Mouse (Mus musculus) hindbrain, embryonic 12.5 days (tissue): ENCODE measurements around the gene Pakap. TPM values are rescaled to one million over a fixed set of nuclear protein-coding genes. Genes with fewer than 3 reads are reported as not detected.

Experiments
- ATAC-seq: fragments of 200-750 bp; cut with Nextera tagmentation; 2 replicates; pipeline ENCODE4 v1.8.0; 2017; ENCODE audit warnings: moderate TSS enrichment; ENCODE audit not compliant: low FRiP score
- H3K27ac ChIP-seq: fragments of 300-500 bp; sonication (generic); 2 replicates; pipeline ENCODE4 v1.5.1; 2016; ENCODE audit warnings: mild to moderate bottlenecking
- H3K27me3 ChIP-seq: fragments of 300-500 bp; sonication (generic); 2 replicates; pipeline ENCODE4 v1.6.1; 2016; ENCODE audit warnings: mild to moderate bottlenecking
- H3K36me3 ChIP-seq: fragments of 300-500 bp; sonication (generic); 2 replicates; pipeline ENCODE4 v1.6.1; 2016; ENCODE audit warnings: mild to moderate bottlenecking
- H3K4me1 ChIP-seq: fragments of 300-500 bp; sonication (generic); 2 replicates; pipeline ENCODE4 v1.6.1; 2016
- H3K4me2 ChIP-seq: fragments of 300-500 bp; sonication (generic); replicated peaks from 2 replicates; pipeline ENCODE4 v1.6.1; 2016; ENCODE audit warnings: mild to moderate bottlenecking
- H3K4me3 ChIP-seq: fragments of 300-500 bp; sonication (generic); 2 replicates; pipeline ENCODE4 v1.5.1; 2016; ENCODE audit warnings: mild to moderate bottlenecking
- H3K9ac ChIP-seq: fragments of 300-500 bp; sonication (generic); 2 replicates; pipeline ENCODE4 v1.6.1; 2016; ENCODE audit warnings: mild to moderate bottlenecking, moderate library complexity
- H3K9me3 ChIP-seq: fragments of 300-500 bp; sonication (generic); replicated peaks from 2 replicates; pipeline ENCODE4 v1.6.1; 2016; ENCODE audit warnings: mild to moderate bottlenecking
- WGBS: fragments of 180-500 bp; shearing (Covaris S2); methylation state at CpG from one replicate; pipeline ENCODE4 v1.1.7; 2016; 5-methylcytosine and 5-hydroxymethylcytosine counted together
- polyA plus RNA-seq: library from polyadenylated mRNA; unstranded; fragments of >200 nt; fragmentation: Nextera tagmentation; extraction: Ambion mirVana; gene quantifications from 2 replicates; pipeline ENCODE4 v1.2.1, GENCODE M21; 2016

Gene Pakap
- polyA plus RNA-seq, 1 experiment from 2014 or later, result 28.1 TPM

DNA sequence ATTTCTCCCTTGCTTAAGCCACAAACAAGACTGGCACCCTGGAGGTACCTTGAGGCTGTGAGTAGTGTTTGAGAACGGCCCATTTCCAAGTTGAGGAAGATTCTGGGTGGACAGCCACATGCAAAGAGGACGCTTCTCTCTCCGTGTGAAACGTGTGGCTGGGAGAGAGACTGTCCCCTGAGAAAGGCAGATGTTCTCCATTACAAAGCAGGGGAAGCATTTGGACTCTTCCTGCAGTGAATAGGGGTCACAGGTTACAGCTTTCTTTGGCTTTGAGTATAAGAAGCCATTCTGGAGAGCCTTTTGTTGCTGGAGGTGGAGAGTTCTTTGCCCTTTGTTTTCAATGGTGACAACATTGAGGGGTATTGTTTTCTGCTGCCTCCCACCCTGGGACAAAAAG is 197.8 kb downstream of the Pakap start:
- no peaks in the 10 kb centered on the region for H3K9me3 ChIP-seq
- H3K4me3 ChIP-seq, result no peak overlapping the region
- peaks cover 9% of the 10 kb centered on the region for H3K4me1 ChIP-seq
- no peaks in the 10 kb centered on the region for H3K27me3 ChIP-seq
- no peak overlapping the region for H3K4me2 ChIP-seq
- H3K36me3 ChIP-seq, result no peaks in the 10 kb centered on the region
- H3K9ac ChIP-seq, result no peak overlapping the region
- 4% methylated on average over 4 of the region's 4 CpGs for WGBS
- no peak for ATAC-seq
- no peak overlapping the region for H3K27ac ChIP-seq

DNA sequence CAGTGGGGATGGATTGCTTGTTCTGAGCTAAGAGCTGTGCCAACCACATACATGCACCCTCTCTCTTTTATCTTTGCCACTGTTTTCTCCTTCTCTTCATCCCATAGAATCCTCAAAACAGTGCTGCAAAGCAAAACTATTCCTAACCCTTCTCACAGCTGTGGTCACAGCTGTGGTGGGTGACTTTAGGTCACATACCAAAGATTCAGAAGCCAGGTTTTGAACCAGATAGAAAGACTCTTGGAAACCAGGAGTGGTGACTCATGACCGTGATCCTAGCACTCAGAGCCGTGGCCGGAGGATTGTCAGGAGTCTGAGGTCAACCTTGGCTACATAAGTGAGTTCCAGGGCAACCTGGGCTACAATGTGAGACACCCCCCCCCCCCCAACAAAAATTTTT is 201.0 kb downstream of the Pakap start:
- no peaks in the 10 kb centered on the region for H3K9me3 ChIP-seq
- no peak overlapping the region for H3K4me3 ChIP-seq
- no peak overlapping the region for H3K27ac ChIP-seq
- ATAC-seq, result no peak
- no peaks in the 10 kb centered on the region for H3K36me3 ChIP-seq
- 65% methylated on average over 3 of the region's 3 CpGs for WGBS
- no peaks in the 10 kb centered on the region for H3K27me3 ChIP-seq
- no peak overlapping the region for H3K4me2 ChIP-seq
- peaks cover 6% of the 10 kb centered on the region for H3K4me1 ChIP-seq
- H3K9ac ChIP-seq, result no peak overlapping the region

DNA sequence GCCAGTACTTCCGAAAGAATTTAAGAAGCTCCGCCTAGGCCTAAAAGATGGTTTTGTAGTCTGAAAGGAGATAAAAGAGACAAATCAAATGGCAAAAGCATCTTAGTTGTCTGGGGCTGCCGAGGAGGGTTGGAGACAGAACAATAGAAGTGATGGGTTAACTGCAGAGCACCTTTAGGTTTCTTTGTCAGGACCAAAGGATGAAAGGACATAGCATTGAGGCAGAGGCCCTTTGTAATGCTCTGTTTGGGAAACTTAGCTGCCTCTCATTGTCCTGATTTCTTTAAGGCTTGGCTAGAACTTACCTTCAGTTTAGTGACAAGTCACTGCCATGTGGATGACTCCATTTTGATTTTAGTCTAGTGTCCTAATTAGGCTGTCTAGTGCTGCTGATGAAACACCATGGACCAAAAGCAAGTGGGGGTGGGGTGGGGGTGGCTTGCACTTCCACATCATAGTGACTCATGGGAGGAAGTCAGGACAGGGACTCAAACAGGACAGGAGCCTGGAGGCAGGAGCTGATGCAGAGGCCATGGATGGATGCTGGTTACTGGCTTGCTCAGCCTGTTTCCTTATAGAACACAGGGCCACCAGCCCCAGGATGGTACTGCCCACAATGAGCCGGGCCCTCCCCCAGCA is 202.3 kb downstream of the Pakap start:
- Histone ChIP-seq H3K27me3 (no peaks in the 10 kb centered on the region), H3K27ac (no peak overlapping the region), H3K4me3 (no peak overlapping the region), H3K4me2 (no peak overlapping the region), H3K4me1 (peaks cover 6% of the 10 kb centered on the region), H3K9me3 (no peaks in the 10 kb centered on the region), H3K36me3 (no peaks in the 10 kb centered on the region), H3K9ac (no peak overlapping the region)
- ATAC-seq, result no peak
- 54% methylated on average over 4 of the region's 4 CpGs for WGBS

DNA sequence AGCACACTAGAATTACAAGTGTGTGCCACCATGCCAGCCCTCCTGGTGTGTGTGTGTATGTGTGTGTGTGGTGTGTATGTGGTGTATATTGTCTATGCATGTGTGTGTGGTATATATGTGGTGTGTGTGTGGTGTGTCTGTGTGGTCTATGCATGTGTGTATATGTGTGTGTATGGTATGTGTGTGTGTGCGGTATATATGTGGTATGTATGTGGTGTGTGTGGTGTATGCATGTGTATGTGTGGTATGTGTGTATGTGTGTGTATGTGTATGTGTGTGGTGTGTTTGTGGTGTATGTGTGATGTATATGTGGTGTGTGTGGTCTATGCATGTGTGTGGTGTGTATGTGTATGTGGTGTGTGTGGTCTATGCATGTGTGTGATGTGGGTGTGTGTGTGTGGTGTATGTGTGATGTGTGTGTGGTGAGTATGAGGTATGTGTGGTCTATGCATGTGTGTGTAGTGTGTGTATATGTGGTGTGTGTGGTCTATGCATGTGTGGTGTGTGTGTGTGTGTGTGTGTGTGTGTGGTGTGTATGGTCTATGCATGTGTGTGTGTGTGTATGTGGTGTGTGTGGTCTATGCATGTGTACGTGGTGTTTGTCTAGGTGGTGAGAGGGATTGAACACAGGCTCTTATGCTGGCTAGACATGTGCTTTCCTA is 203.7 kb downstream of the Pakap start:
- H3K9ac ChIP-seq, result peak overlapping the region; percentile 18; the same call in 1 of the 2 replicates
- H3K4me1 ChIP-seq, result no peaks in the 10 kb centered on the region
- WGBS, result 100% methylated on average over 2 of the region's 2 CpGs
- no peak overlapping the region for H3K4me2 ChIP-seq
- no peaks in the 10 kb centered on the region for H3K9me3 ChIP-seq
- ATAC-seq, result no peak
- no peak overlapping the region for H3K4me3 ChIP-seq
- no peak overlapping the region for H3K27ac ChIP-seq
- no peaks in the 10 kb centered on the region for H3K27me3 ChIP-seq
- H3K36me3 ChIP-seq, result no peaks in the 10 kb centered on the region

DNA sequence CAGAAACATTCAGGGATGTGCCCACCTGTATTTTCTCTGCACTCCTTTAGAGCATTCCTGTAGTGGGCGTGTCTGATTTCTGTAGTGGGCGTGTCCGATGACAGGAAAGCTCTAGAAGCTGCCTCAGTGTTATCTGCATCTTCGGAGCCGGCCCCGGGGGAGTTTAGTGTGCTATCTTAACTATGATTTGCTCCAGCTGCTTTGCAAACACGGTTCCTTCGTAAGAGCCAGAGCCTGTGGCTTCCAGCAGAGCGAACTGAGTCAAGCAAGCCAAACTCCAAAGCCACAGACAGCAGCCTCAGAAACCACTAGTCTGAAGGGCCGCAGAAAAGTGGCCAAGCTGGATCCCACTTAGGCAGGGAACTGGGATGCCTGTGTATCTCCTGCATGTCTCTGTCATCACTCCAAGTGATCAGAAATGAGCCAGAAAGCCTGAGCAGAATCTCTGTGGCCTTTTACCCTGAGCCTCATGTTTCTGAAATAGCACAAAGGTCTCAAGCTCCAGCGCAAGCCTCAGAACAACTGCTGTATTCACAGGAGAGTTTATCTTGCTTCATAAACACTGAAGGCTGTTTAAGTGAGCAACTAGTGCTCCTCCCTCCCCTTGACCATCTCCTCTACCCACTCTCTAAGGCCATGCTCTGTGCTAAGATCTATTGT is 205.0 kb downstream of the Pakap start:
- Histone ChIP-seq H3K36me3 (no peaks in the 10 kb centered on the region), H3K27ac (no peak overlapping the region), H3K9me3 (no peaks in the 10 kb centered on the region), H3K4me3 (no peak overlapping the region), H3K27me3 (no peaks in the 10 kb centered on the region), H3K9ac (no peak overlapping the region), H3K4me2 (no peak overlapping the region), H3K4me1 (no peaks in the 10 kb centered on the region)
- WGBS, result 59% methylated on average over 11 of the region's 11 CpGs
- no peak for ATAC-seq

DNA sequence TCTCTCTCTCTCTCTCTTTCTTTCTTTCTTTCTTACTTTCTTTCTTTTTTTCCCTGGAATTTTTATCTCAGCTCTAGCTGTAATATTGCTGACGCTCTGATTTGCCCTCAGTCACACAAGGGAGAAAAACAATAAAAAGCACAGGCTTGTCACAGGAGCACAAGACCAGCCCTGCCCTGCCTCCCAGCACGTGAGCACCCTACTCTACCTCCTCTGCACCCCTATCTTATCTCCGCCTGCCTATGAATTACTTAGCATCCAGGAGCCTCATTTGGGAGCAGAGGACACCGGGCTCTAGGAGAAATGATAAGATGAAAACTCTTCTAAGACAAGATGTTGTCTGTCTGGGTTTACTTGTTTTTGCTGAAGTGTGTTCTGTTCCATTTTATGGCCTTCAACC is 206.5 kb downstream of the Pakap start:
- H3K9ac ChIP-seq, result no peak overlapping the region
- no peak overlapping the region for H3K4me3 ChIP-seq
- H3K9me3 ChIP-seq, result no peaks in the 10 kb centered on the region
- no peak for ATAC-seq
- H3K27me3 ChIP-seq, result no peaks in the 10 kb centered on the region
- no peaks in the 10 kb centered on the region for H3K36me3 ChIP-seq
- H3K4me2 ChIP-seq, result no peak overlapping the region
- WGBS, result 67% methylated on average over 4 of the region's 4 CpGs
- H3K27ac ChIP-seq, result no peak overlapping the region
- no peaks in the 10 kb centered on the region for H3K4me1 ChIP-seq

DNA sequence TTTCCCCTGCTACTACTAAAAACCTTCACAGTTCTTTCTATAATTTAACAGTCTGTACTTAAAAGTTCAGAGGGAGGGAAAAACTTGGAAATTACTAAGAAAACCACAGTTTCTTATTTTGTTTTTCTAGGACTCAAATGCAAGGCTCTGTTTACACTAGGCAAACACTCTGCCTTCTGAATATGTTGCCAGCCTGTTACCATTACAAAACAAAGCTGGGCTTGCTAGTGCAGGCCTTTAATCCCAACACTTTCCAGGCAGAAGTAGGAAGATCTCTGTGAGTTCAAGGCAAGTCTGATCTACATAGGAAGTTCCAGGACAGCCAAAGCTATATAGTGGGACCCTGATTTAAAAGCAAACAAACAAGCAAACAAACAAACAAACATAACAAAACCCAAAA is 207.6 kb downstream of the Pakap start:
- no peak overlapping the region for H3K4me3 ChIP-seq
- H3K36me3 ChIP-seq, result no peaks in the 10 kb centered on the region
- ATAC-seq, result no peak
- peaks cover 3% of the 10 kb centered on the region; the same call in 1 of the 2 replicates for H3K4me1 ChIP-seq
- no peak overlapping the region for H3K27ac ChIP-seq
- no peaks in the 10 kb centered on the region for H3K9me3 ChIP-seq
- H3K27me3 ChIP-seq, result no peaks in the 10 kb centered on the region
- no peak overlapping the region for H3K9ac ChIP-seq
- no peak overlapping the region for H3K4me2 ChIP-seq

DNA sequence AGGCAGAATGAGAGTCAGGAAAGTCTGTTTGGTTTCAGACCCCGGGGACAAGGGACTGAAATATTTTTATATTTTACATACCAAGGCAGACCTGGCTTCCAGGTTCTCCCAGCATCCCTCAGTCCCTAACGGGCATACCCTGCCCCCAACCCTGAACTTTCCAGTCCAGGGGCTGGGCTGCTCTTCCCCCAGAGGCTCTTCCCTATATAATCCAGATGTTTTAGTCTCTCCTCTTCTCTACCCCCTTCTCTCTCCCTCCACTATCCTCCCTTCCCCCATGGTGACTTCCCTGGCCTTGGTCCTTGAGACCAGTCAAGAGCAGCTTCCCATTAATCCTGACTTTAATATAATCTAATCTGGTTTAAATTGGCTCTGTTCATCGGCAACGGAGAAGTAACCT is 212.4 kb downstream of the Pakap start:
- ATAC-seq, result no peak
- no peak overlapping the region for H3K4me3 ChIP-seq
- H3K9ac ChIP-seq, result no peak overlapping the region
- 19% methylated on average over 4 of the region's 4 CpGs for WGBS
- no peaks in the 10 kb centered on the region for H3K36me3 ChIP-seq
- H3K4me2 ChIP-seq, result 0 out of 2 replicates have a peak overlapping the region, but pooled peaks have one; percentile 39
- peak overlapping the region; percentile 68 for H3K27ac ChIP-seq
- no peaks in the 10 kb centered on the region for H3K9me3 ChIP-seq
- H3K27me3 ChIP-seq, result no peaks in the 10 kb centered on the region
- peaks cover 33% of the 10 kb centered on the region for H3K4me1 ChIP-seq

DNA sequence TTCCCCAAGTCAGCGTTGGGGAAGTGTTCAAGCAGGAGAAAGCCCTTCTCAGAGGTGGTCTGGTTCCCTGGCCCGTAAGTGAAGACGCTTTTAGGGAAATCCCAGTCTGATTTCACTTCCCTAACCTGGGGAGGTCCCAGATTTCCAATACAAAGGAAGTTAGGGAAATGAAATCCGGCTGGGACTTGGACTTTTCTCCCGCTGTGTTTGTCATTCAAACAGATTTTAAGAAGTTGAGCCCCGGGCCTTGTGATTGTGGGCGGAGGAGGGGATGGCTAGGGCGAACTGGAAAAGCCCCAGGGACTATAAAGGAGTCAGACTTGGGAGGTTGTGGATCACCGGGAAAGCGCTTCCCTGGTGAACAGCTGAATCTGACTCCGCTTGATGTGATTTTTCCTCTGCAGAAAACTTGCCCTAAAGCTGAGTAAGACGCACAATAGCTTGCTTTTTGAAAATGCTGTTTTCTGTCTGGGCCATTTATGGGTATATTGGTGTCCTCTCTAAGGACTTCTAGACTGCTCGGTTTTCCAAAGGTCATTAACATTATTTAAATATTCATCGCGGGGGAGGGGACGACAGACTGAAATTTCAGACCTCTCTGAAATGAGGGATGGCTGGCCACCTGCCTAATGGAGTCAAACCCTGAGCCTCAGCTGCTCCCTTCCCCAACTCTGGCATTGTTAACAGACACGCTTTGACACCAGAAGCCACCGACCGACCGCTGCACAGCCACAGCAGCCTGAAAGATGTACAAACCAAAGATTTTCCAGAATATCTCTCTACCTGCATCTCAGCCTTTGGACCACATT is 213.1 kb downstream of the Pakap start:
- Histone ChIP-seq H3K4me1 (peaks cover 33% of the 10 kb centered on the region), H3K9me3 (no peaks in the 10 kb centered on the region), H3K27ac (peak overlapping the region; percentile 68), H3K9ac (no peak overlapping the region), H3K27me3 (no peaks in the 10 kb centered on the region), H3K36me3 (no peaks in the 10 kb centered on the region), H3K4me3 (no peak overlapping the region; the same call in 1 of the 2 replicates), H3K4me2 (peak overlapping the region; percentile 39)
- WGBS, result 1% methylated on average over 20 of the region's 20 CpGs
- ATAC-seq, result peak; percentile 77

DNA sequence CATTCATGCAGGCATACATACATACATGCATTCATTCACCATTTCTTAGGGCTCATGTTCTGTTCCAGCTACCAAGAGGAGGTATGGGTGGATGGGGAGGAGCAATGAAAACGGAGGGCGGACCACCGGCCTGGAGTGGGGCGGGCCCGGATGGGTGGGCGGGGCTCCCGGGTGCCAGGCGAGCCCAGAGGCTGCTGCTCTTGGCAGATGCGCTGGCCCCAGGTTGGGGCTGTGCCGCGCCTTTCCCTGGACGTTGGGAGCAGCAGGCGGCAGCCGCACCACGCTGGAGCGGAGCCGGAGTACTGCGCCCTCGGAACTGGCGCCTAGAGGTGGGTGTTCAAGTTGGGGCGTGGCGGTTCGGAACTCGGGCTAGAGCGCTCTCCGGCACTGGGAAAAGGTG is 214.0 kb downstream of the Pakap start:
- no peaks in the 10 kb centered on the region for H3K9me3 ChIP-seq
- under 1% methylated on average over 26 of the region's 26 CpGs for WGBS
- H3K4me1 ChIP-seq, result peaks cover 33% of the 10 kb centered on the region
- peak overlapping the region; percentile 57 for H3K9ac ChIP-seq
- peak; percentile 87 for ATAC-seq
- H3K27ac ChIP-seq, result peak overlapping the region; percentile 64
- peak overlapping the region; percentile 72 for H3K4me2 ChIP-seq
- H3K27me3 ChIP-seq, result no peaks in the 10 kb centered on the region
- H3K36me3 ChIP-seq, result no peaks in the 10 kb centered on the region
- H3K4me3 ChIP-seq, result peak overlapping the region; percentile 44

DNA sequence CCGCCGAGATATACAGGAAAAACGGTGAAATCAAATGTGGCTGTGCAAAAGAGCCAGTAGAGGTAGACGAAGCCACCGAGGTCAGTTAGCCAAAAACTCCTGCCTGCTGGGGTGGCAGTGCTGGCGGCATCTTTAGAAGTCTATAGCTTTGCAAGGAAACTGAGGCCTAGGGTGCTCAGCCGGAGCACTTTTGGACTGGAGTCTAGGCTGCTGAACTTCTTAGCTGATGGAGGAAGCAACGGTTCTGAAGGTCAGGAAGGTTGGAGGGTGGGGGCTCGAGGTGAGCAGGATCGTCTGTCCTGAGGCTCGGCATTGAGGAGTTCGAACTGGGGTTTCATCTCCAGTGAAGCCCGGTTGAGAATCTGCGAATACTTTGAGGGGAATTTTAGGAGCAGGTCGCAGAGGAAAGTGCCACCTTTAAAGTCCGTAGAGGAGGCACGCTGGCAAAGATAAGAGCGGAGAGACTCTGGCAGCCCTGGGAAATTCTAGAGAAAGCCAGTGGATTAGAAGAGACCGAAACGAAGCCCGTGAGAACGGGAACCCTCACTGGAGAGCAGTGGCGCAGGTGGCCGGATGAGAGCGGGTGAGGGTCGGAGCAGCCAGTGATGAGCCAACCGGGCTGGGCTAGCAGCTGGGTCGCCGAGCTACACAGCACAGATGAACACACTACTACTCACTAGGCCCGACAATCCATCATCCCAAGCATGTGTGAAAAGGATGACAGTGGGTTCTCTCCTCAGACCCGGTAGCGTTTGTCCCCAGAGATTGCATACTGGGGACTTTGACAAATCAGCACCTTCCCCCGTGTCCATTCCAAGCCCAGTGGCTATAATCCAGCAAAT is 214.8 kb downstream of the Pakap start:
- Histone ChIP-seq H3K9me3 (no peaks in the 10 kb centered on the region), H3K36me3 (no peaks in the 10 kb centered on the region), H3K4me1 (peaks cover 33% of the 10 kb centered on the region), H3K4me2 (peak overlapping the region; percentile 72), H3K27me3 (no peaks in the 10 kb centered on the region), H3K27ac (peak overlapping the region; percentile 64), H3K9ac (peak overlapping the region; percentile 57), H3K4me3 (peak overlapping the region; percentile 44)
- WGBS, result 1% methylated on average over 33 of the region's 33 CpGs
- ATAC-seq, result peak; percentile 84
